Mouse (Mus musculus) stomach, postnatal 0 days (tissue): ENCODE measurements around the gene Tex2.

Source experiments
- CTCF ChIP-seq: IDR thresholded peaks from 2 replicates; pipeline ENCODE4 v1.5.1; 2016; ENCODE audit warnings: antibody characterized with exemption, low read depth, mild to moderate bottlenecking, moderate library complexity
- EP300 ChIP-seq: optimal IDR thresholded peaks from 2 replicates; pipeline ENCODE3; 2016; ENCODE audit warnings: antibody characterized with exemption

DNA sequence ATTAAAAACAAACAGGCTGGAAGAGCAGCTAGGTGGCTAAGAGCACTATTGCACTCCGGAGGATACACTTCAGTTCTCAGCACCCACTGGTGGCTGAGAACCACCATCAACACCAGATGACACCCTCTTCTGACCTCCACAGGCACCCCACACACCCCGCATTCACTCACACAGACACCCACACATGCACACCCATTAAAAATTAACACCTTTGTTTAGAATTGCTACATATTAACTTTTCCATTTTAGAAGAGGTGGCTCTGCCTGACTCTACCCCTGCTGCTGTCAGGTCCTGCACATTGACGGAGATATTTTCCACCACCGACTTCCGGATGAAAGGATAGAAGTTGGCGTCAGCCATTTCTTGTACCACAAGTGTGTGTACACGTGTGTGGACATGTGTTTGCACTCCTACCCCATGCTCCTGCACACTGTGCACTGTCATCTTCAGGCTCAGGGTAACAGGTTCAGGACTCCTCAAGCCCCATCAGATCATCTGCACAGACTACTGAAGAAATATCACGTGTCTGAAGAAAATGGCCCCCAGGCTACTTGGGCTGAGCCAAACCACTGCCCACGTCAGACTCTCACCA is 77.5 kb downstream of the Tex2 start:
- TF ChIP-seq CTCF (no peak), EP300 (no peak)
